Mouse (Mus musculus): ENCODE results near the gene Pwwp2b. TPM values are rescaled to one million over a fixed set of nuclear protein-coding genes. Genes with fewer than 3 reads are reported as not detected.

The Pwwp2b gene
- polyA plus RNA-seq, 1 experiment, result 317 TPM

DNA sequence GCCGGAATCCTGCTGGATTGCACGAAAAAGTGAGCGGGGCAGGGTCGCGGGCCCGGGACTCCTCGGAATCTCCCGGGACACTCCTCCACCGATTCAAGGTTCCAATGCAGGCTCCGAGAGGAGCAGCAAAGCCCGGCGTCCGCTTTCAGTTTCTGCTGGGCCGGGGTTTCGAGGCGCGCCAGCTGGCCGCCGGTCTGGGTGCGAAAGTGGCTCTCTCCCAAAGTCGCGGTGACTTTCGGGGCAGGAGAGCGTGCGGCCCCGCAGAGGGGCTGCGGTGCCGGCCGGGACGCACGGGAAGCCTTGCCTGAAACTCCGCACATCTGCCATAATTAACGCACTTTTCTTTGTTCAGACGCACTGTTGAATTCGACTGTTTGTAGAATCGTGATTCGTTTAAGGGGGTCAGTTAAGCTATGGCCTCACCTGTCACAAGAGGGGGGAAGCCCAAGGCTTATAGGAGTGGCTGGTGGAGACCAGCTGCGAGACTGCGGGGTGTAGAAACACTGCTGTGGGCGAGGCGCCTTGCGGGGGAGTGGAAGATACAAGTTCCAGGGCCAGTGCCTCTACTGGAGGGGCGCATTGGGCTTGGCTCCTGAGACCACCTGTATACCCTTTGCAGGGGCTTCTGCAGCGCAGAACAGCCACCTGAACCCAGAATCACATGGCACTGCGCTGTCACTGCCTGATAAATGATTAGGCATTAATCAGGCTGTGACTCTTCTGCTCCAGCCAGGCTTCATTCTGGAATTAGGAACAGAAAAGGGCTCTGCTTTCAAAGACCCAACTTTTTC lies 528 bp downstream of the Pwwp2b start:
- peaks cover 17% of the 10 kb centered on the region for H3K4me1 ChIP-seq (ENCODE audit: control insufficient read depth, insufficient read depth, low read length)
- H3K27ac ChIP-seq (ENCODE audit: control insufficient read depth, insufficient read depth, low read depth, low read length), result peak overlapping the region; percentile 59
- peak overlapping the region; percentile 90 for H3K4me3 ChIP-seq (ENCODE audit: control insufficient read depth, low read depth, low read length)
- no peaks in the 10 kb centered on the region for H3K27me3 ChIP-seq (ENCODE audit: control insufficient read depth, insufficient read depth, low read length)
- TF ChIP-seq POLR2A (IDR thresholded peaks at IDR 0.05; ENCODE audit: control insufficient read depth, low read depth, low read length) (no peak), CTCF (IDR thresholded peaks at IDR 0.05; ENCODE audit: control insufficient read depth, insufficient read depth, insufficient replicate concordance, low read depth, low read length) (no peak)
- no peaks in the 10 kb centered on the region for H3K36me3 ChIP-seq (ENCODE audit: control insufficient read depth, insufficient read depth, low read length)

DNA sequence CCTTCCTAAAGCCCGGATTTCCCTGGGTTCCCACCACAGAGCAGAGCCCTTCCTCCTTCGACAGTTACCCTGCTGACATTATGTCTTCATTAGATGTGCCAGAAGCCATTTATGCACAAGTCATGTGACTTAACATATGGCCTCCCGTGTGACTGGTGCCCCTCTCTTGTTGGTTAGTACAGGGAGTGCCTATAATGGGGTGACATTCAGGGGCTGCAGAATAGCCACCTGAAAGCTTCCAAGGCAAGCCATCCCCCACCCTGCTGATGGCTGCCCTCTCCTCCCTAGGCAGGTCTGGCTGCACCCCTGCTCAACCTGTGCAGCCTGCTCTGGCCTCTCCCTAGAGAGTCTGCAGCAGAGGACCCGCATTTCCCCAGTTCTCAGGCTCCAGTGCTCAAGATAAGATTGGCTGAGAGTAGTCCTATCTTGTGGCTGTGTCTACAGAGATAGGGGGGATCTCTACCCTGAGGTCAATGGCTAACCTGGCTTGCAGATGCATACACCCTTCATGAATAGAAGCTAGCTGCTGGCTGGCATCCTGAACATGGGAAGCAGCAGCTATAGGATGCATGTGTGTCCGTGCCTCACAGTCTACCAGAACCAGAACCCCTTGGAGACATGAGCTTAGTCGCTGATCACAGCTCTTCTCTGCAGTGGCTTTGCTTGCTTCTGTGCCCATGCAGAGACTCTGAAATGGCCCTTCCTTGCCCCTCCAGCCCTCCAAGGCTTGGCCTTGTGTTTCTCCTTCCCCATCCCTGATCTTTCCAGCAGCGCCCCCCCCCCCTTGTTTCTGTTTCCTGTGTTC lies 1.3 kb downstream of the Pwwp2b start:
- no peak for TF ChIP-seq CTCF (IDR thresholded peaks at IDR 0.05; ENCODE audit: control insufficient read depth, insufficient read depth, insufficient replicate concordance, low read depth, low read length)
- no peak for TF ChIP-seq POLR2A (IDR thresholded peaks at IDR 0.05; ENCODE audit: control insufficient read depth, low read depth, low read length)
- peak overlapping the region; percentile 59 for H3K27ac ChIP-seq (ENCODE audit: control insufficient read depth, insufficient read depth, low read depth, low read length)
- H3K4me3 ChIP-seq (ENCODE audit: control insufficient read depth, low read depth, low read length), result peak overlapping the region; percentile 90
- peaks cover 17% of the 10 kb centered on the region for H3K4me1 ChIP-seq (ENCODE audit: control insufficient read depth, insufficient read depth, low read length)
- H3K36me3 ChIP-seq (ENCODE audit: control insufficient read depth, insufficient read depth, low read length), result no peaks in the 10 kb centered on the region
- no peaks in the 10 kb centered on the region for H3K27me3 ChIP-seq (ENCODE audit: control insufficient read depth, insufficient read depth, low read length)

DNA sequence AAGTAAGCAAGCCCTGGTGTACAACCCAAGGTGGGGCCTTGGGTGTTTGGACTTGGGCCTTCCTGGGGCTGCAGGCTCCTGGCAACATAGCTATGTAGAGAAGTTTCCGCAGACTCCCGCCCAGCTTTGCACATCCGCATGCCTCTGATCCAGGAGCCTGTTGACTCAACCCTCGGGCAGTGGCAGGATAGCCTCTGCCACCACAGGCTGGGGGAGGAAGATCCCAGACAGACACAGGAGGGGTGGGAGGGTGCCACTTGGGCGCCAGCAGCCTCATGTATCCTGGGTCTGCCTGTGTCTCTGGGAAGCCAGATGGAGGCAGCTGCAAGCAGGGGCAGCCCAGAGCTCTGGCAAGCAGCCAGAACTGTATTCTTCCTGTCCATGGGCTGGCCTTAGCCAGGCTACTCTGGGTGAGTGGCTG lies 3.6 kb downstream of the Pwwp2b start:
- no peak overlapping the region for H3K27ac ChIP-seq (ENCODE audit: control insufficient read depth, insufficient read depth, low read depth, low read length)
- no peaks in the 10 kb centered on the region for H3K27me3 ChIP-seq (ENCODE audit: control insufficient read depth, insufficient read depth, low read length)
- H3K4me3 ChIP-seq (ENCODE audit: control insufficient read depth, low read depth, low read length), result peak overlapping the region; percentile 90
- no peak for TF ChIP-seq CTCF (IDR thresholded peaks at IDR 0.05; ENCODE audit: control insufficient read depth, insufficient read depth, insufficient replicate concordance, low read depth, low read length)
- TF ChIP-seq POLR2A (IDR thresholded peaks at IDR 0.05; ENCODE audit: control insufficient read depth, low read depth, low read length), result no peak
- H3K4me1 ChIP-seq (ENCODE audit: control insufficient read depth, insufficient read depth, low read length), result peaks cover 21% of the 10 kb centered on the region
- H3K36me3 ChIP-seq (ENCODE audit: control insufficient read depth, insufficient read depth, low read length), result no peaks in the 10 kb centered on the region

DNA sequence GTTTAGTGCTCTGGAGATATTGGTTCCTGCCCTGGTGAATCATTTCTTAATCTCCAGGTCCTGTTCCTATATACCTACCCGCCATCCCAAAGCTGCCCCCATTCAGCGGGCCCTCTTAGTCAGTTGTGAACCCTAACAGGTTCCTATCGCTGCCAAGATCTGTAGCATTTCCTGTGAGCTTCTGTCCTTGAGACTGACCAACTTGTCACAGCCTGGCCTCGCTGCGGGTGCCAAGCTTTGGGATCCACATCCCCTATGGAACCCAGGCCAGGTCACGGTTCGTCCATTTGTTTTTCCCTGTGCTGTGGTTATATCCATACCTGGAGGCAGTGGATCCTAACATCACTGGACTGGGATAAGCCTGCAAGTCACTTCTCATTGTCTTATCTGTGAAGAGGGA lies 4.3 kb downstream of the Pwwp2b start:
- Histone ChIP-seq H3K27ac (ENCODE audit: control insufficient read depth, insufficient read depth, low read depth, low read length) (0 out of 2 replicates have a peak overlapping the region, but pooled peaks have one; percentile 4), H3K27me3 (ENCODE audit: control insufficient read depth, insufficient read depth, low read length) (no peaks in the 10 kb centered on the region)
- TF ChIP-seq POLR2A (IDR thresholded peaks at IDR 0.05; ENCODE audit: control insufficient read depth, low read depth, low read length) (no peak), CTCF (IDR thresholded peaks at IDR 0.05; ENCODE audit: control insufficient read depth, insufficient read depth, insufficient replicate concordance, low read depth, low read length) (no peak)

DNA sequence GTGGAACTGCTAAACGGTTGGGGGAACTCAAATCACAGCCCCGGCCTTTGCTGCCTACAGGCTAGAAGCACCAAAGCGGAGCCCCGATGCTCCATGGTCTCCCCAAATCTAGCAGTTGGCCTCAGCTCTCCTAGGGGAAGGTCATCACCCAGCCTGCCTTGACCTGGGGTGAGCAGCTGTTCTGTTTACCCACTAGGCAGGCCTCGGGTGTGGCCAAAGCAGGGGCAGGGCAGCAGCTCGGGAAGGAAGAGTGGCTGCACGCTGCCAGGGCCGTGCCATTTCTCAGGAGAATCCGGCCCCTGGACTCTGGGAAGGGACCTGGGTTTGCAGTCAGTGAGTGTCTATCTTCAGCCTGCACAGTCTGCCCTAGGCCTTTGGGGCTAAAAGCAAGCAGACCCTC lies 4.7 kb downstream of the Pwwp2b start:
- Histone ChIP-seq H3K4me3 (ENCODE audit: control insufficient read depth, low read depth, low read length) (no peak overlapping the region; the same call in 1 of the 2 replicates), H3K4me1 (ENCODE audit: control insufficient read depth, insufficient read depth, low read length) (peaks cover 11% of the 10 kb centered on the region), H3K27ac (ENCODE audit: control insufficient read depth, insufficient read depth, low read depth, low read length) (0 out of 2 replicates have a peak overlapping the region, but pooled peaks have one; percentile 4), H3K27me3 (ENCODE audit: control insufficient read depth, insufficient read depth, low read length) (no peaks in the 10 kb centered on the region), H3K36me3 (ENCODE audit: control insufficient read depth, insufficient read depth, low read length) (no peaks in the 10 kb centered on the region)
- TF ChIP-seq POLR2A (IDR thresholded peaks at IDR 0.05; ENCODE audit: control insufficient read depth, low read depth, low read length) (no peak), CTCF (IDR thresholded peaks at IDR 0.05; ENCODE audit: control insufficient read depth, insufficient read depth, insufficient replicate concordance, low read depth, low read length) (no peak)

More for the DNA sequence above, 4.3 kb downstream of the Pwwp2b start:
- Histone ChIP-seq H3K36me3 (ENCODE audit: control insufficient read depth, insufficient read depth, low read length) (no peaks in the 10 kb centered on the region), H3K4me3 (ENCODE audit: control insufficient read depth, low read depth, low read length) (no peak overlapping the region), H3K4me1 (ENCODE audit: control insufficient read depth, insufficient read depth, low read length) (peaks cover 15% of the 10 kb centered on the region)

DNA sequence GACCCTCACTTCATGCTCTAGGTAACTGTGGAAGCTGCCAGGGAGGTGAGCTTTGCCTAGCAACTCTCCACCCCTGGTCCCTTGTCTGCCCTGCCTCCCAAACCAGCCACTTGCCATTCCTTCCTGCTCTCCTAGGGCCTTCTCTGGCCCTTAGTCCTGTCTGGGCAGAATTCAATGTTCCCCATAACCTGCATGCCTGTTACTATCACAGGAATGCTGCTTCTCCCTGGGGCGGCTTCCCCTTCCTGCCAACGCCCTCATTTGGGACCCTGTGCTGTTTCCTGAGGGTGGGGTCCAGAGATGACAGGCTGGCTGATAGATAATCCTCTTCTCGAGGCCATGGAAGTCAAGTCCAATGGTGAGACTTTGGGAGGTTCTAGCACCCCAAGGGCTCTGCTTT lies 5.2 kb downstream of the Pwwp2b start:
- Histone ChIP-seq H3K4me3 (ENCODE audit: control insufficient read depth, low read depth, low read length) (no peak overlapping the region), H3K27me3 (ENCODE audit: control insufficient read depth, insufficient read depth, low read length) (no peaks in the 10 kb centered on the region), H3K27ac (ENCODE audit: control insufficient read depth, insufficient read depth, low read depth, low read length) (no peak overlapping the region), H3K36me3 (ENCODE audit: control insufficient read depth, insufficient read depth, low read length) (no peaks in the 10 kb centered on the region), H3K4me1 (ENCODE audit: control insufficient read depth, insufficient read depth, low read length) (peaks cover 8% of the 10 kb centered on the region)
- TF ChIP-seq CTCF (IDR thresholded peaks at IDR 0.05; ENCODE audit: control insufficient read depth, insufficient read depth, insufficient replicate concordance, low read depth, low read length), result no peak

DNA sequence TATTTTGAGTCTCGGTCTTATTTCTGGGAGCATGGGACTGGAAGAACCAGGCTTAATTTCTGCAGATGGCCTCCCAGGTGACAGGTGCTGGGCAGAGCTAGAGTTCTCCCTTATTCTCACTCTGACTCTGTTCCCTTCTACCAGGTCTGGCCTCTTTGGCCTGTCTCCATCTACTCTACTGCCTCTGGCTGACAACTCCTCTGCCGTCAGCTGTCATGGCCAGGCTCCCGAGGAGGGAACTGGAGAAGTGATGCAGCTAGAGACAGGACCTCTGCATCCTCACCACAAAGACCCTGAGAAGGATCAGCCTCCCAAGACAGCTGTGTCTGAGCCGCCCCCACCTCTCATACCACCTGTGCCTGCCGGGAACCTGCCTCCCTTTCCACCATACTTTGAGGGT lies 6.3 kb downstream of the Pwwp2b start:
- no peak overlapping the region for H3K4me3 ChIP-seq (ENCODE audit: control insufficient read depth, low read depth, low read length)
- no peak overlapping the region for H3K27ac ChIP-seq (ENCODE audit: control insufficient read depth, insufficient read depth, low read depth, low read length)
- no peaks in the 10 kb centered on the region for H3K36me3 ChIP-seq (ENCODE audit: control insufficient read depth, insufficient read depth, low read length)
- TF ChIP-seq POLR2A (IDR thresholded peaks at IDR 0.05; ENCODE audit: control insufficient read depth, low read depth, low read length), result no peak
- no peak for TF ChIP-seq CTCF (IDR thresholded peaks at IDR 0.05; ENCODE audit: control insufficient read depth, insufficient read depth, insufficient replicate concordance, low read depth, low read length)
- H3K4me1 ChIP-seq (ENCODE audit: control insufficient read depth, insufficient read depth, low read length), result peaks cover 7% of the 10 kb centered on the region
- H3K27me3 ChIP-seq (ENCODE audit: control insufficient read depth, insufficient read depth, low read length), result no peaks in the 10 kb centered on the region
